Mouse (Mus musculus): ENCODE results near the gene Mrpl33. TPM values are rescaled to one million over a fixed set of nuclear protein-coding genes. Genes with fewer than 3 reads are reported as not detected.
A peak's percentile ranks its signal among the peaks of the same experiment; 100 is the strongest.
"Not testable (repeated sequence)": the region's sequence is repeated elsewhere in the genome, so short reads cannot be mapped to it uniquely, and the experiment has no call there.

Mrpl33 gene
- polyA plus RNA-seq, 1 experiment from 2014 or later = 179 TPM

DNA sequence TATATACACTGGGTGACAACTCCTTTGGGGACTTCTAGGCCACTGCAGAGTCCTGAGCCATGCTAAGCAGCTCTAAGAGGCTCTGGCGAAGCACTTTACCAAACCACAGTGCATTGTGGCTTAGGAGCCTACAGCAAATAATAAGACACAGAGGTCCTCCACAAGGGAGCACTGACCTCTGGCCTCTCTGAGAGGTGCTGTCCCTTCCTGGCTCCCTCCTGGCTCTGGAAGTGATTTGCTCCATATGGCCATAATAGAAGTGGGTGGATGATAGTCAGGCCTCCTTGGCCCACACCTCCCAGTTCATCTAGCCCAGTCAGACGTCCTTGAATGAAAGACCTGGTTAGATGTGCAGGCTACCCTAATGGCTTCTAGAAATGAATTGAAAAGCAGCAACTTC is 8.7 kb upstream of the Mrpl33 start:
- Histone ChIP-seq H3K9ac (replicated peaks; ENCODE audit: low read length) (no peak overlapping the region), H3K36me3 (ENCODE audit: control insufficient read depth, insufficient read depth, low read length) (no peaks in the 10 kb centered on the region), H3K27ac (replicated peaks; ENCODE audit: low read depth, low read length) (no peak overlapping the region), H3K4me3 (replicated peaks; ENCODE audit: low read depth, low read length) (no peak overlapping the region), H3K4me1 (ENCODE audit: control insufficient read depth, insufficient read depth, low read length) (no peaks in the 10 kb centered on the region), H3K27me3 (ENCODE audit: control insufficient read depth, insufficient read depth, low read length) (no peaks in the 10 kb centered on the region), H3K4me2 (ENCODE audit: low read length) (no peak overlapping the region), H3K9me3 (ENCODE audit: control insufficient read depth, low read length) (no peaks in the 10 kb centered on the region)
- ATAC-seq (ENCODE audit: low FRiP score, low TSS enrichment) (no peak), DNase-seq (no peak)
- 76% methylated on average over 2 of the region's 2 CpGs for WGBS

DNA sequence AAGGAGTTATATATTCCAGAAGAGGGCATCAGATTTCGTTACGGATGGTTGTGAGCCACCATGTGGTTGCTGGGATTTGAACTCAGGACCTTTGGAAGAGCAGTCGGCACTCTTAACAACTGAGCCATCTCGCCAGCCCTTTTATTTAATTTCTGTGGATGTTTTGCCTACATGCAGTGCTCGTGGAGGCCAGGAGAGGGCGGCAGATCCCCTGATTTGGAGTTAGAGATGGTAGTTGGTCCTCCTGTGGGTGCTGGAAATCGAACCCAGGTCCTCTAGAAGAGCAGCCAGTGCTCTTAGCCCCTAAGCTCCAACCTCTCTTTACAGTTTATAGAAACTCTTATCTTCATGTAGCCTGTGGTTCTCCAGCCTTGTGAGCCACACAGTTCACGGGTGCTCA is 8.1 kb upstream of the Mrpl33 start:
- not testable (repeated sequence) for H3K27me3 ChIP-seq (ENCODE audit: control insufficient read depth, insufficient read depth, low read length); H3K27ac ChIP-seq (replicated peaks; ENCODE audit: low read depth, low read length); H3K36me3 ChIP-seq (ENCODE audit: control insufficient read depth, insufficient read depth, low read length); DNase-seq; H3K4me2 ChIP-seq (ENCODE audit: low read length); H3K9me3 ChIP-seq (ENCODE audit: control insufficient read depth, low read length); ATAC-seq (ENCODE audit: low FRiP score, low TSS enrichment); H3K4me3 ChIP-seq (replicated peaks; ENCODE audit: low read depth, low read length); H3K4me1 ChIP-seq (ENCODE audit: control insufficient read depth, insufficient read depth, low read length); H3K9ac ChIP-seq (replicated peaks; ENCODE audit: low read length)
- 87% methylated on average over 8 of the region's 8 CpGs for WGBS

DNA sequence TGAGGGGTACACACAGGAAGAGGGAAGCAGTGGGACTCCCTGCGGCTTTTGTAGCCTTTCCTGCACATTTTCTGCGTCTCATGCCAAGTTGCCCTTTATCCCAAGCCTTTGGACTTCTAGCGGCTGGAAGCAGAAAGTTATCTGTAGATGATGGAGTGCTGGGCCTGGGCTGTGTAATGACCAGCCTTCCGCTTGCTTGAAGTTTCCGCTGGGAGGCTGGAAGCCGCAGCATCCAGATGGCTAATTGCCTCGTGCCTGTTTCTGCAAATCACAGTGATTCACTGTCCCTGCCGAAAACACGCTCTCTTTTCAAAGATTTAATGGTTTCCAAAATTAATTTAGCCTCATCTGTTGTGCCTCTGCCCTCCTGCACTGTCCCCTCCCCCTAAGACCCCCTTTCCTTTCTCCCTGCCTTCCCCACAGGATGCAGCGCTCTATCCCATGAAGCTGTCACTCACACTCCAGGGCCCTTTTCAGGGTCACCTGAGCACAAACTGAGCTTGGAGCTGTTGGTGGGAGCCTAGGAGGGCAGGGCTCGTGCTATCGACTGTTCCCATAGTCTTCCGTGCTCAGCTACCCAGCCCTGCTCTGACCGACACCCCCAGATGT is 6.9 kb upstream of the Mrpl33 start:
- 83% methylated on average over 14 of the region's 14 CpGs for WGBS
- no peak overlapping the region for H3K9ac ChIP-seq (replicated peaks; ENCODE audit: low read length)
- DNase-seq = no peak
- no peaks in the 10 kb centered on the region for H3K9me3 ChIP-seq (ENCODE audit: control insufficient read depth, low read length)
- no peak overlapping the region for H3K27ac ChIP-seq (replicated peaks; ENCODE audit: low read depth, low read length)
- no peaks in the 10 kb centered on the region for H3K36me3 ChIP-seq (ENCODE audit: control insufficient read depth, insufficient read depth, low read length)
- no peak for ATAC-seq (ENCODE audit: low FRiP score, low TSS enrichment)
- H3K4me3 ChIP-seq (replicated peaks; ENCODE audit: low read depth, low read length) = no peak overlapping the region
- no peaks in the 10 kb centered on the region for H3K27me3 ChIP-seq (ENCODE audit: control insufficient read depth, insufficient read depth, low read length)
- no peaks in the 10 kb centered on the region for H3K4me1 ChIP-seq (ENCODE audit: control insufficient read depth, insufficient read depth, low read length)
- H3K4me2 ChIP-seq (ENCODE audit: low read length) = no peak overlapping the region

DNA sequence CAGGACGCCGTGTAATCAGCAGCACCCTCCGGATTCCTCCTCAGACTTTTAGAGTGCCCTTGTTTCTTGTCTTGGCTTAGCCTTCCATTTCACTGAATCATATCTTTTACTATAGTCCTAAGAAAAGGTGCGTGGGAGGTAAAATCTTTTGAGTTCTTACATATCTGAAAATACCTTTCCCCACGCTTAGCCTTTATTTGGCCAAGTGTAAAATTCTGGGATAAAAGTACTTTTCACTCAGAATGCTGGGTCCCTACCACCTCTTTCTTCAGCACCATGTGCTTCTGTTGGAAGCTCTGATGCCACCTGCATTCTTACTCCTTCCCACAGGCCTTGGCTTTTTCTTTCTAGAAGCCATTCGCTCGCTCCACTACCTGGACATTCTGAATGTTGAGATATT is 5.6 kb upstream of the Mrpl33 start:
- DNase-seq = no peak
- Histone ChIP-seq H3K27ac (replicated peaks; ENCODE audit: low read depth, low read length) (no peak overlapping the region), H3K36me3 (ENCODE audit: control insufficient read depth, insufficient read depth, low read length) (no peaks in the 10 kb centered on the region), H3K4me3 (replicated peaks; ENCODE audit: low read depth, low read length) (no peak overlapping the region), H3K27me3 (ENCODE audit: control insufficient read depth, insufficient read depth, low read length) (no peaks in the 10 kb centered on the region), H3K4me2 (ENCODE audit: low read length) (no peak overlapping the region), H3K9me3 (ENCODE audit: control insufficient read depth, low read length) (no peaks in the 10 kb centered on the region), H3K9ac (replicated peaks; ENCODE audit: low read length) (no peak overlapping the region), H3K4me1 (ENCODE audit: control insufficient read depth, insufficient read depth, low read length) (no peaks in the 10 kb centered on the region)
- no peak for ATAC-seq (ENCODE audit: low FRiP score, low TSS enrichment)
- WGBS = 90% methylated on average over 7 of the region's 7 CpGs

GRCm38 (mm10) chr5:31595868-31596267 is 867 bp upstream of the Mrpl33 start:
- DNase-seq (no peak), ATAC-seq (ENCODE audit: low FRiP score, low TSS enrichment) (no peak)
- no peak overlapping the region; the same call in 1 of the 2 replicates for H3K4me2 ChIP-seq (ENCODE audit: low read length)
- no peaks in the 10 kb centered on the region for H3K36me3 ChIP-seq (ENCODE audit: control insufficient read depth, insufficient read depth, low read length)
- 68% methylated on average over 4 of the region's 4 CpGs for WGBS
- H3K4me3 ChIP-seq (replicated peaks; ENCODE audit: low read depth, low read length) = no peak overlapping the region
- 0 out of 2 replicates have a peak, but pooled peaks cover 6% of the 10 kb centered on the region for H3K4me1 ChIP-seq (ENCODE audit: control insufficient read depth, insufficient read depth, low read length)
- H3K27me3 ChIP-seq (ENCODE audit: control insufficient read depth, insufficient read depth, low read length) = 0 out of 2 replicates have a peak, but pooled peaks cover 4% of the 10 kb centered on the region
- H3K27ac ChIP-seq (replicated peaks; ENCODE audit: low read depth, low read length) = no peak overlapping the region
- no peak overlapping the region for H3K9ac ChIP-seq (replicated peaks; ENCODE audit: low read length)
- no peaks in the 10 kb centered on the region for H3K9me3 ChIP-seq (ENCODE audit: control insufficient read depth, low read length)

DNA sequence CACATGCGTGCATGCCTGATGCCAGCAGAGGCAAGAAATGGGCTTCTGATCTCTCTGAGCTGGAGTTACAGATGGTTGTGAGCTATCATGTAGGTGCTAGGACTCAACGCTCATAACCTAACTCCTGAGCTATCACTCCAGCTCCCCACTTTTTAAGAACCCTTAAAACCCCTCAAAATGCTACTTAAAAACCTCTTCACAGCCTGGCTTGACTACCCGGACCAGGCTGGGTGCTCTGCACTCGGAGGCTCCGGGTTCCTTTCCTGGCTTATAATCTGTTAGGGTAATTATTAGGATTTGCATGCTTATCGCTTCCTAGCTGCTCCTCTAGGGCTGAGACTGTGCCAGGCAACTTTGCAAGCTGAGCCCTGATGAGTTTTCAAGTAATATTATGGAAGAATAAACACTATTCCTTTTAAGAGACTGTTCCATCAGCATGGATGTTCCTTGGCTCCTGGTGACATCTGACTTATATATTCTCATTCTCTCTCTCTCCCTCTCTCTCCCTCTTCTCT is 752 bp downstream of the Mrpl33 start:
- Histone ChIP-seq H3K36me3 (ENCODE audit: control insufficient read depth, insufficient read depth, low read length) (no peaks in the 10 kb centered on the region), H3K27ac (replicated peaks; ENCODE audit: low read depth, low read length) (no peak overlapping the region), H3K27me3 (ENCODE audit: control insufficient read depth, insufficient read depth, low read length) (0 out of 2 replicates have a peak, but pooled peaks cover 4% of the 10 kb centered on the region), H3K9ac (replicated peaks; ENCODE audit: low read length) (no peak overlapping the region), H3K9me3 (ENCODE audit: control insufficient read depth, low read length) (no peaks in the 10 kb centered on the region), H3K4me2 (ENCODE audit: low read length) (no peak overlapping the region), H3K4me3 (replicated peaks; ENCODE audit: low read depth, low read length) (no peak overlapping the region), H3K4me1 (ENCODE audit: control insufficient read depth, insufficient read depth, low read length) (0 out of 2 replicates have a peak, but pooled peaks cover 6% of the 10 kb centered on the region)
- no peak for DNase-seq
- no peak for ATAC-seq (ENCODE audit: low FRiP score, low TSS enrichment)
- WGBS = 58% methylated on average over 6 of the region's 6 CpGs

DNA sequence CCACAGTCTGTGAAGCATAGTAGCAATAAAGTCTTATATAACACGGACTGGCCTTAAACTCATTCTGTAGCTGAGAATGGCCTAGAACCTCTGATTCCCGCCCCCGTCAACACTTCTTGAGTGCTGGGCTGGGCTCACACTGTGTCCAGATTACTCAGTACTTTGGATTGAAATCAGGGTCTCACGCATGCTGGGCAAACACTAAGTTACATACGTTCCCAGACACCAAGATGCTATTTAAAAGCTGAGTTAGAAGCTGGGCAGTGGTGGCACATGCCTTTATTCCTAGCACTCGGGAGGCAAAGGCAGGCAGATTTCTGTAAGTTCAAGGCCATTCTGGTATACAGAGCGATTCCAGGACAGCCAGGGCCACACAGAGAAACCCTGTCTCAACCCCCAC is 1.4 kb downstream of the Mrpl33 start:
- WGBS = 81% methylated on average over 7 of the region's 7 CpGs
- no peak overlapping the region for H3K27ac ChIP-seq (replicated peaks; ENCODE audit: low read depth, low read length)
- no peak overlapping the region for H3K4me2 ChIP-seq (ENCODE audit: low read length)
- no peak overlapping the region for H3K4me3 ChIP-seq (replicated peaks; ENCODE audit: low read depth, low read length)
- H3K9ac ChIP-seq (replicated peaks; ENCODE audit: low read length) = no peak overlapping the region
- no peaks in the 10 kb centered on the region for H3K36me3 ChIP-seq (ENCODE audit: control insufficient read depth, insufficient read depth, low read length)
- H3K27me3 ChIP-seq (ENCODE audit: control insufficient read depth, insufficient read depth, low read length) = 0 out of 2 replicates have a peak, but pooled peaks cover 4% of the 10 kb centered on the region
- ATAC-seq (ENCODE audit: low FRiP score, low TSS enrichment) (no peak), DNase-seq (no peak)
- no peaks in the 10 kb centered on the region for H3K9me3 ChIP-seq (ENCODE audit: control insufficient read depth, low read length)
- 0 out of 2 replicates have a peak, but pooled peaks cover 6% of the 10 kb centered on the region for H3K4me1 ChIP-seq (ENCODE audit: control insufficient read depth, insufficient read depth, low read length)

GRCm38 (mm10) chr5:31598579-31598978 is 1.8 kb downstream of the Mrpl33 start:
- Histone ChIP-seq H3K4me1 (ENCODE audit: control insufficient read depth, insufficient read depth, low read length) (0 out of 2 replicates have a peak, but pooled peaks cover 6% of the 10 kb centered on the region), H3K4me2 (ENCODE audit: low read length) (no peak overlapping the region), H3K27ac (replicated peaks; ENCODE audit: low read depth, low read length) (no peak overlapping the region), H3K9me3 (ENCODE audit: control insufficient read depth, low read length) (no peaks in the 10 kb centered on the region), H3K9ac (replicated peaks; ENCODE audit: low read length) (no peak overlapping the region), H3K27me3 (ENCODE audit: control insufficient read depth, insufficient read depth, low read length) (0 out of 2 replicates have a peak, but pooled peaks cover 4% of the 10 kb centered on the region), H3K36me3 (ENCODE audit: control insufficient read depth, insufficient read depth, low read length) (no peaks in the 10 kb centered on the region), H3K4me3 (replicated peaks; ENCODE audit: low read depth, low read length) (no peak overlapping the region)
- DNase-seq = peak; percentile 57
- 60% methylated on average over 4 of the region's 4 CpGs for WGBS
- ATAC-seq (ENCODE audit: low FRiP score, low TSS enrichment) = no peak

GRCm38 (mm10) chr5:31599161-31599560 is 2.4 kb downstream of the Mrpl33 start:
- Histone ChIP-seq H3K27ac (replicated peaks; ENCODE audit: low read depth, low read length) (no peak overlapping the region), H3K4me3 (replicated peaks; ENCODE audit: low read depth, low read length) (no peak overlapping the region), H3K4me1 (ENCODE audit: control insufficient read depth, insufficient read depth, low read length) (0 out of 2 replicates have a peak, but pooled peaks cover 6% of the 10 kb centered on the region), H3K36me3 (ENCODE audit: control insufficient read depth, insufficient read depth, low read length) (no peaks in the 10 kb centered on the region), H3K4me2 (ENCODE audit: low read length) (no peak overlapping the region), H3K9me3 (ENCODE audit: control insufficient read depth, low read length) (no peaks in the 10 kb centered on the region), H3K27me3 (ENCODE audit: control insufficient read depth, insufficient read depth, low read length) (0 out of 2 replicates have a peak, but pooled peaks cover 4% of the 10 kb centered on the region), H3K9ac (replicated peaks; ENCODE audit: low read length) (no peak overlapping the region)
- ATAC-seq (ENCODE audit: low FRiP score, low TSS enrichment) = no peak
- WGBS = 78% methylated on average over 2 of the region's 2 CpGs
- DNase-seq = no peak

All from midbrain, embryonic 14.5 days (tissue).